ENCODE assay signal across 8 mouse cellular contexts in genomic region chr8:69901484-69902162, GRCm38 (mm10). TPM values are rescaled to one million over a fixed set of nuclear protein-coding genes. Genes with fewer than 3 reads are reported as not detected.
DNase-seq lines count a peak whose midpoint lies in the region; ATAC-seq and TF ChIP-seq lines count a peak whose summit lies in the region.

No protein-coding gene starts in this region.

- H3K4me2 ChIP-seq in CH12.LX (ENCODE audit: insufficient read depth, low read depth, poor library complexity, severe bottlenecking) = peak overlapping the region; percentile 62
- H3K4me2 ChIP-seq in forebrain, embryonic 11.5 days (ENCODE audit: low read depth, low read length, severe bottlenecking) = peak overlapping the region; percentile 93
- H3K4me2 ChIP-seq in heart, embryonic 16.5 days (ENCODE audit: low read depth, low read length) = peak overlapping the region; percentile 84
- peak overlapping the region; percentile 99 for H3K4me2 ChIP-seq in liver, embryonic 15.5 days
- H3K4me2 ChIP-seq in neural tube, embryonic 12.5 days (replicated peaks) = peak overlapping the region; percentile 87

- H3K9me3 ChIP-seq in CH12.LX (replicated peaks; ENCODE audit: low read length) = no peaks in the 10 kb centered on the region
- H3K9me3 ChIP-seq in forebrain, embryonic 11.5 days (ENCODE audit: control insufficient read depth, low read length) = no peaks in the 10 kb centered on the region
- H3K9me3 ChIP-seq in heart, embryonic 16.5 days (replicated peaks; ENCODE audit: control insufficient read depth, low read length) = no peaks in the 10 kb centered on the region
- H3K9me3 ChIP-seq in liver, embryonic 15.5 days (replicated peaks) = no peaks in the 10 kb centered on the region
- no peaks in the 10 kb centered on the region for H3K9me3 ChIP-seq in neural tube, embryonic 12.5 days

- no peaks in the 10 kb centered on the region for H3K27me3 ChIP-seq in CH12.LX (replicated peaks)
- no peaks in the 10 kb centered on the region for H3K27me3 ChIP-seq in forebrain, embryonic 11.5 days (ENCODE audit: control insufficient read depth, insufficient read depth, low read length)
- H3K27me3 ChIP-seq in heart, embryonic 16.5 days (ENCODE audit: control insufficient read depth, insufficient read depth, low read length) = no peaks in the 10 kb centered on the region
- no peaks in the 10 kb centered on the region for H3K27me3 ChIP-seq in liver, embryonic 15.5 days
- no peaks in the 10 kb centered on the region for H3K27me3 ChIP-seq in neural tube, embryonic 12.5 days (replicated peaks)

- TF ChIP-seq RAD21 in CH12.LX (IDR thresholded peaks at IDR 0.05; ENCODE audit: low read depth, low read length) = no peak; the same call in 1 of the 2 replicates

- in situ Hi-C loops in CH12.LX (cut with MboI; ENCODE audit: low pct_ligation_motif_present, low pct_unique_long_range_greater_than_20kb, low sequenced_read_pairs) = no loop called here

- TF ChIP-seq CTCF in CH12.LX (conservative IDR thresholded peaks at IDR 0.05 in 1 of 2, IDR thresholded peaks at IDR 0.05 in 1 of 2; ENCODE audit: low read depth in 2 of 2, low read length in 2 of 2) = peak in 1 of 2 experiments; percentile 58; a peak in 2 of 4 replicates

- TF ChIP-seq POLR2A in CH12.LX (IDR thresholded peaks at IDR 0.05; ENCODE audit: low read depth, low read length) = peak; percentile 86

- peak overlapping the region; percentile 83 to 92 (median 88) for H3K4me3 ChIP-seq in CH12.LX (replicated peaks in 1 of 3; ENCODE audit: low read depth in 2 of 3, low read length in 2 of 3, poor library complexity in 1 of 3)
- H3K4me3 ChIP-seq in forebrain, embryonic 11.5 days (ENCODE audit: low read depth, low read length) = peak overlapping the region; percentile 73
- H3K4me3 ChIP-seq in heart, embryonic 16.5 days (ENCODE audit: low read length) = peak overlapping the region; percentile 79
- H3K4me3 ChIP-seq in liver, embryonic 15.5 days (replicated peaks) = peak overlapping the region; percentile 65
- peak overlapping the region; percentile 62 for H3K4me3 ChIP-seq in neural tube, embryonic 12.5 days

- peaks cover 37% of the 10 kb centered on the region for H3K79me2 ChIP-seq in CH12.LX (replicated peaks; ENCODE audit: control insufficient read depth, extremely low read depth, insufficient read depth, poor library complexity, severe bottlenecking)

- H3K4me1 ChIP-seq in CH12.LX (ENCODE audit: control insufficient read depth in 1 of 2, insufficient read depth in 2 of 2) = peaks cover 10 to 47% of the 10 kb centered on the region in 2 experiments
- H3K4me1 ChIP-seq in forebrain, embryonic 11.5 days (replicated peaks; ENCODE audit: control insufficient read depth, insufficient read depth, low read length) = peaks cover 13% of the 10 kb centered on the region; the same call in 1 of the 2 replicates
- peaks cover 42% of the 10 kb centered on the region for H3K4me1 ChIP-seq in heart, embryonic 16.5 days (ENCODE audit: control insufficient read depth, insufficient read depth, low read length)
- peaks cover 82% of the 10 kb centered on the region for H3K4me1 ChIP-seq in liver, embryonic 15.5 days (replicated peaks)
- H3K4me1 ChIP-seq in neural tube, embryonic 12.5 days = peaks cover 41% of the 10 kb centered on the region

- 1% methylated on average over 41 of the region's 41 CpGs for WGBS in forebrain, embryonic 11.5 days
- WGBS in heart, embryonic 16.5 days = 2% methylated on average over 41 of the region's 41 CpGs
- WGBS in liver, embryonic 15.5 days (ENCODE audit: insufficient replicate concordance) = under 1% methylated on average over 41 of the region's 41 CpGs
- WGBS in neural tube, embryonic 12.5 days = 1% methylated on average over 41 of the region's 41 CpGs

- H3K9ac ChIP-seq in CH12.LX (ENCODE audit: insufficient read depth, low read depth) = peak overlapping the region; percentile 93
- H3K9ac ChIP-seq in forebrain, embryonic 11.5 days (ENCODE audit: low read length) = peak overlapping the region; percentile 85
- peak overlapping the region; percentile 85 for H3K9ac ChIP-seq in heart, embryonic 16.5 days (ENCODE audit: low read length)
- H3K9ac ChIP-seq in liver, embryonic 15.5 days = peak overlapping the region; percentile 88
- H3K9ac ChIP-seq in neural tube, embryonic 12.5 days = peak overlapping the region; percentile 71

- dilution Hi-C loops in CH12.LX (cut with MboI; ENCODE audit: extremely low pct_ligation_motif_present, extremely low pct_unique_long_range_greater_than_20kb, low sequenced_read_pairs) = no loop called here

- peak; percentile 60 for ATAC-seq in forebrain, embryonic 11.5 days (replicated peaks; ENCODE audit: low FRiP score)
- ATAC-seq in heart, embryonic 16.5 days (replicated peaks; ENCODE audit: extremely low read depth, insufficient read depth, low FRiP score) = peak; percentile 74
- peak; percentile 64 for ATAC-seq in liver, embryonic 15.5 days (ENCODE audit: insufficient read depth)
- ATAC-seq in neural tube, embryonic 12.5 days (ENCODE audit: low FRiP score, low read depth) = peak; percentile 54

- DNase-seq in CH12.LX (ENCODE audit: extremely low read depth) = peak; percentile 96
- peak; percentile 92 for DNase-seq in c-Kit-positive CD71-positive TER-119-negative erythroid progenitor cells, embryonic 14.5 days (ENCODE audit: low read depth)
- peak; percentile 99 for DNase-seq in forebrain, embryonic 11.5 days (ENCODE audit: low spot score)
- DNase-seq in kidney, postnatal 36 days = peak; percentile 97 to 98
- peak; percentile 97 for DNase-seq in telencephalon, adult 2 months (ENCODE audit: low read depth, low spot score)

- peak overlapping the region; percentile 84 for H3K27ac ChIP-seq in CH12.LX (ENCODE audit: insufficient read depth, low read depth)
- peak overlapping the region; percentile 57 for H3K27ac ChIP-seq in forebrain, embryonic 11.5 days (ENCODE audit: low read depth, low read length)
- H3K27ac ChIP-seq in heart, embryonic 16.5 days (ENCODE audit: low read length) = peak overlapping the region; percentile 87
- H3K27ac ChIP-seq in liver, embryonic 15.5 days (replicated peaks) = peak overlapping the region; percentile 96
- H3K27ac ChIP-seq in neural tube, embryonic 12.5 days = peak overlapping the region; percentile 67

- no peak for TF ChIP-seq EP300 in CH12.LX (IDR thresholded peaks at IDR 0.05; ENCODE audit: low read length)

- H3K36me3 ChIP-seq in CH12.LX (replicated peaks in 1 of 2; ENCODE audit: control insufficient read depth in 1 of 2, insufficient read depth in 1 of 2, low read length in 1 of 2) = peaks cover 9 to 36% of the 10 kb centered on the region in 2 experiments
- H3K36me3 ChIP-seq in forebrain, embryonic 11.5 days (ENCODE audit: control insufficient read depth, insufficient read depth, low read length) = no peaks in the 10 kb centered on the region
- no peaks in the 10 kb centered on the region; the same call in 1 of the 2 replicates for H3K36me3 ChIP-seq in heart, embryonic 16.5 days (ENCODE audit: control insufficient read depth, insufficient read depth)
- H3K36me3 ChIP-seq in liver, embryonic 15.5 days (replicated peaks) = peaks cover 8% of the 10 kb centered on the region; the same call in 1 of the 2 replicates
- H3K36me3 ChIP-seq in neural tube, embryonic 12.5 days = peaks cover 15% of the 10 kb centered on the region

TF ChIP-seq in CH12.LX, 34 proteins besides CTCF, POLR2A, EP300 and RAD21 (continues in another document):
- TF ChIP-seq SIN3A (IDR thresholded peaks at IDR 0.05; ENCODE audit: low read length) = peak; percentile 95
- no peak for TF ChIP-seq E2F4 (IDR thresholded peaks at IDR 0.05; ENCODE audit: insufficient replicate concordance, low read depth, low read length)
- TF ChIP-seq GABPA (IDR thresholded peaks at IDR 0.05; ENCODE audit: insufficient replicate concordance, low read depth, low read length) = peak; percentile 44; the same call in 1 of the 2 replicates
- TF ChIP-seq TCF12 (IDR thresholded peaks at IDR 0.05; ENCODE audit: low read depth, low read length) = peak; percentile 94

RNA-seq across cellular contexts. Expression of gene Tssk6, which starts 0.4 kb away (rescaled TPM):
- 1.5 and 1.8 TPM in 2 replicates for total RNA-seq in CH12.LX (2012; rRNA removed)
- 0.35 and 0.44 TPM in 2 replicates for total RNA-seq in CH12.LX (2014; rRNA removed)
- polyA plus RNA-seq in CH12.LX (2012; ENCODE audit: insufficient read length, low read depth) = 1.7 and 2.3 TPM in 2 replicates
- polyA plus RNA-seq in forebrain, embryonic 11.5 days (2014; fragmentation: Nextera tagmentation; extraction: Ambion mirVana) = 5.2 and 6.0 TPM in 2 replicates
- 1.1 and 2.0 TPM in 2 replicates for polyA plus RNA-seq in heart, embryonic 16.5 days (2015; fragmentation: Nextera tagmentation; extraction: Ambion mirVana)
- polyA plus RNA-seq in liver, embryonic 15.5 days (2015; fragmentation: Nextera tagmentation; extraction: Ambion mirVana) = 2.1 TPM in 2 replicates
- 4.1 and 4.3 TPM in 2 replicates for polyA plus RNA-seq in neural tube, embryonic 12.5 days (2016; fragmentation: Nextera tagmentation; extraction: Ambion mirVana)

RNA-seq across cellular contexts. Expression of gene Ndufa13, which starts 0.7 kb away (rescaled TPM):
- total RNA-seq in CH12.LX (2012; rRNA removed) (153 and 177 TPM in 2 replicates), CH12.LX (2014; rRNA removed) (60.9 and 74.7 TPM in 2 replicates)
- 90.1 and 104 TPM in 2 replicates for polyA plus RNA-seq in CH12.LX (2012; ENCODE audit: insufficient read length, low read depth)
- polyA plus RNA-seq in forebrain, embryonic 11.5 days (2014; fragmentation: Nextera tagmentation; extraction: Ambion mirVana) = 153 and 155 TPM in 2 replicates
- polyA plus RNA-seq in heart, embryonic 16.5 days (2015; fragmentation: Nextera tagmentation; extraction: Ambion mirVana) = 372 and 379 TPM in 2 replicates
- polyA plus RNA-seq in liver, embryonic 15.5 days (2015; fragmentation: Nextera tagmentation; extraction: Ambion mirVana) = 89.7 and 96.9 TPM in 2 replicates
- polyA plus RNA-seq in neural tube, embryonic 12.5 days (2016; fragmentation: Nextera tagmentation; extraction: Ambion mirVana) = 162 and 171 TPM in 2 replicates

RNA-seq across cellular contexts. Expression of gene Yjefn3, which starts 0.9 kb away (rescaled TPM):
- total RNA-seq in CH12.LX (2012; rRNA removed) (8.0 and 9.5 TPM in 2 replicates), CH12.LX (2014; rRNA removed) (3.3 and 3.6 TPM in 2 replicates)
- polyA plus RNA-seq in CH12.LX (2012; ENCODE audit: insufficient read length, low read depth) = 8.4 and 10.5 TPM in 2 replicates
- polyA plus RNA-seq in forebrain, embryonic 11.5 days (2014; fragmentation: Nextera tagmentation; extraction: Ambion mirVana) = 4.0 and 4.4 TPM in 2 replicates
- polyA plus RNA-seq in heart, embryonic 16.5 days (2015; fragmentation: Nextera tagmentation; extraction: Ambion mirVana) = 8.2 and 8.7 TPM in 2 replicates
- 0.51 and 0.54 TPM in 2 replicates for polyA plus RNA-seq in liver, embryonic 15.5 days (2015; fragmentation: Nextera tagmentation; extraction: Ambion mirVana)
- 8.4 and 9.8 TPM in 2 replicates for polyA plus RNA-seq in neural tube, embryonic 12.5 days (2016; fragmentation: Nextera tagmentation; extraction: Ambion mirVana)

RNA-seq across cellular contexts. Expression of gene Cilp2, which starts 14.1 kb away (rescaled TPM):
- total RNA-seq in CH12.LX (2012; rRNA removed) (0.08 TPM in 2 replicates), CH12.LX (2014; rRNA removed) (0.04 TPM in 1 of 2 replicates, not detected in the other)
- polyA plus RNA-seq in CH12.LX (2012; ENCODE audit: insufficient read length, low read depth) = 0.07 TPM in 1 of 2 replicates, not detected in the other
- 0.20 and 0.35 TPM in 2 replicates for polyA plus RNA-seq in forebrain, embryonic 11.5 days (2014; fragmentation: Nextera tagmentation; extraction: Ambion mirVana)
- 0.29 and 0.47 TPM in 2 replicates for polyA plus RNA-seq in heart, embryonic 16.5 days (2015; fragmentation: Nextera tagmentation; extraction: Ambion mirVana)
- polyA plus RNA-seq in liver, embryonic 15.5 days (2015; fragmentation: Nextera tagmentation; extraction: Ambion mirVana) = 0.03 and 0.06 TPM in 2 replicates
- polyA plus RNA-seq in neural tube, embryonic 12.5 days (2016; fragmentation: Nextera tagmentation; extraction: Ambion mirVana) = 1.4 TPM in 2 replicates

Comparison
In these comparisons a context has a peak if more than half of its experiments do, and no peak if none do; other contexts are left out.
1. Peak in every context shown above with its lines: DNase-seq, ATAC-seq, H3K4me3 ChIP-seq and H3K27ac ChIP-seq.